Mouse (Mus musculus): Measurements from ENCODE around the gene Snrpf. TPM values are rescaled to one million over a fixed set of nuclear protein-coding genes. Genes with fewer than 3 reads are reported as not detected.

The Snrpf gene
- 1 to 10 TPM; 6.4 to 7.0 TPM for total RNA-seq (2021)
- long read RNA-seq, experiment 1, transcript Snrpf-201 (4 exons, 861 nt) = major isoform, 54 of 70 reads
- long read RNA-seq, experiment 1, partial matches to known transcripts = 15 of 70 reads
- long read RNA-seq, experiment 1, other reads (novel, unspliced or antisense) = 1 of 70 reads
- long read RNA-seq, experiment 2, transcript Snrpf-201 (4 exons, 861 nt) = major isoform, 70 of 97 reads
- long read RNA-seq, experiment 2, partial matches to known transcripts = 16 of 97 reads
- long read RNA-seq, experiment 2, other reads (novel, unspliced or antisense) = 11 of 97 reads

- intact Hi-C loops (cut with DNase I) = no loop called here
- peak; percentile 82 to 91 for DNase-seq
Measured at GRCm38 (mm10) chr10:93589281-93589848, at the start of gene Snrpf. Gene Snrpf, minus strand, starts transcription at chr10:93589706.

GRCm38 (mm10) chr10:93635941-93636340, 46.4 kb upstream of the Snrpf start:
- intact Hi-C loops (cut with DNase I) = no loop called here
- no peak for DNase-seq

DNA sequence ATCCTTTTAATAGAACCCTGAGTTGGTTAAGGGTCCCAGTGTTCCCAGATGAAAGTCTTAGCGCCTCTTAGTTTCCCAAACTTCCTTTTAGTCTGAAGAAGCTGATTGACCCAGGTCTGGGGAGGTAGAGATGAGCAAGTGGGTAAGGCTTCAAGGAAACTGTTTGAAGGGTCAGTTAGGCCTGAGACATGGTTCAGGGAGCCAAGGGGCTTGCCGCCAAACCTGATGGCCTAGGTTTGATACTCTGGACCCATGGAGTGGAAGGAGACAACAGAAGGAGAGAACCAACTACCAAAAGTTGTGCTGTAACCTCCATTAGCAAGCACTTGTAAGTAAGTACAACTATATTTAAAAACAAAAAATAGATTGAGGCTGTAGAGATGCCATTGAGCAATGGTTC, 44.5 kb upstream of the Snrpf start:
- no peak for DNase-seq
- intact Hi-C loops (cut with DNase I) = no loop called here

GRCm38 (mm10) chr10:93633563-93633962, 44.1 kb upstream of the Snrpf start:
- DNase-seq = no peak
- intact Hi-C loops (cut with DNase I) = no loop called here

GRCm38 (mm10) chr10:93632086-93632485, 42.6 kb upstream of the Snrpf start:
- intact Hi-C loops (cut with DNase I) = no loop called here
- no peak for DNase-seq

GRCm38 (mm10) chr10:93630310-93630709, 40.8 kb upstream of the Snrpf start:
- no peak for DNase-seq
- intact Hi-C loops (cut with DNase I) = no loop called here

DNA sequence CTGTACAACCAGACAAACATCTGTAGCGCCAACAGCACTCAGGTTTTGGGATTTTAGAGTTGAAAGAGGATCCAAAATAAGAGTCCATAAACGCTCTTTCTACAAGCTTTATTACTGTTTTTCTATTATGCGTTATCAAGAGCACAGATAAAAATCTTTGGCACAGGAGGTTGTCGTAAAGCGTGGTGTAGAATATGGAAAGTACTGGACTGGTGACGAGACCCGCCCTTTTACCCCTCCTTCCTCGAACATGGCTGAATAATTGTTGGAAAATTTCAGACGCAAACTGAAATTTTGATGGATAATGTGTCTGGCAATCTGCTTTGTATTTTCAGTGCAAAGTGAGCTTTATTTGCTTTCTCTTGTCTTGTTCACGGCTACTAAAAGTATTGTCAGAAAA, 34.6 kb upstream of the Snrpf start:
- intact Hi-C loops (cut with DNase I) = no loop called here
- no peak for DNase-seq

- no peak for DNase-seq
- intact Hi-C loops (cut with DNase I) = no loop called here
Measured at GRCm38 (mm10) chr10:93623725-93624124, 34.2 kb upstream of the Snrpf start.

- DNase-seq = no peak
- intact Hi-C loops (cut with DNase I) = no loop called here
Measured at GRCm38 (mm10) chr10:93620438-93621179, 31.1 kb upstream of the Snrpf start.

GRCm38 (mm10) chr10:93614850-93615249, 25.3 kb upstream of the Snrpf start:
- intact Hi-C loops (cut with DNase I) = no loop called here
- no peak for DNase-seq

DNA sequence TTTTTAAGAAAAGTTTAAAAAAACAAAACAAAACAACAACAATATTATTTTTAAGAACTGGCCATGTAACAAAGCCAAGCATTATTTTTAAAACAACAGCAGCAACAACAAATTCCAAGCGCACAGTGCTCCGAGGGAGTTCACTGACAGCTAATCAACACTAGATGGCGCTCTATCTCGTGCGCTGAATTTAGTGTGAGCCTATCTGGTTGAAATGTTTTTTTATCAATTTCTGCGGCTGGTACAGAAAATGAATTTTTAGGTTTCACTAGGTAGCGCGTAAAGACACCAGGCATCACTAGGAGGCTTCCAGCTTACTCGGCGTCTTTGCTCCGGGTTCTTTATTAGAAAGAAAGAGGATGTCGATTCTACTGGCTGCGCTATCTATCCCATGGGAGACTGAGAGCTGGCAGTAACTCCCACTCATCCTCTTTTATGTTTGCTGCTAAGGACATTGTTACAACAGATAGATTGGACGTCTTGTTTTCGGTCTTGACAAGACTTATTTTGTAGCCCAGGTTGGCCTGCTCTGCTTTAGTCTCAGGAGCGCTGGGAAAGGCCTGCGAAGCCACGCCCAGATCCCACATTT, 22.0 kb upstream of the Snrpf start:
- intact Hi-C loops (cut with DNase I) = loop anchor here (2.0 kb wide), 1 partner anchor 165 kb away; no protein-coding TSS in a partner anchor
- no peak for DNase-seq

DNA sequence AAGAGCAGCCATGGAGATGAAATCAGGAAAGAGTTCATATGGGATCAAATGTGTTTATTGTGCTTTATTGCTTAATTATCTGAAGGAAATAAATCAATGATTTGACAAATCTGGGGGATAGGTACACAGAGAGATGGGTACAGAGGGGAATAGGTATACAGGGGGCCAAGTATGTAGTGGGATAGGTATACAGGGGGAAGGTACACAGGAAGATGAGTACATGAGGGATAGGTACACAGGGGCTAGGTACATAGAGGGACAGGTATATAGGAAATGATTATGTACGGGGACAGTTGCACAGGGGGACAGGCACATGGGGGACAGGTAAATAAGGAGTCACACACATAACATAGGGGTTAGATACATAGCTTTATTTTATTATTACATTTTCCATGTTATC, 21.4 kb upstream of the Snrpf start:
- no peak for DNase-seq
- intact Hi-C loops (cut with DNase I) = loop anchor here (2.0 kb wide), 1 partner anchor 166 kb away; no protein-coding TSS in a partner anchor

DNA sequence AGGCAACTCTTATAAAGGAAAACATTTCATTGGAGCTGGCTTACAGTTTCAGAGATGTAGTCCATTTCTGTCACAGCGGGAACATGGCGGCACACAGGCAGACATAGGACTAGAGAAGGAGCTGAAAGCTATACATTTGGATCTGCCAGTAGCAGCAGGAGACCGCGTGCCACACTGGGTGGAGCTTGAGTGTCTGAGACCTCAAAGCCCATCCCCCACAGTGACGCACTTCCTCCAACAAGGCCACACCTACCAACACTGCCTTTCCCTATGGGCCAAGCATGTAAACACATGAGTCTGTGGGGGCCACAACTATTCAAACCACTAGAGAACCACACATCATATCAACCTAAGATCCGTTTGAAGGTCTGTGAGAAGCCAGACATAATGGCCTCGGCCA, 19.7 kb upstream of the Snrpf start:
- DNase-seq = no peak
- intact Hi-C loops (cut with DNase I) = no loop called here

DNA sequence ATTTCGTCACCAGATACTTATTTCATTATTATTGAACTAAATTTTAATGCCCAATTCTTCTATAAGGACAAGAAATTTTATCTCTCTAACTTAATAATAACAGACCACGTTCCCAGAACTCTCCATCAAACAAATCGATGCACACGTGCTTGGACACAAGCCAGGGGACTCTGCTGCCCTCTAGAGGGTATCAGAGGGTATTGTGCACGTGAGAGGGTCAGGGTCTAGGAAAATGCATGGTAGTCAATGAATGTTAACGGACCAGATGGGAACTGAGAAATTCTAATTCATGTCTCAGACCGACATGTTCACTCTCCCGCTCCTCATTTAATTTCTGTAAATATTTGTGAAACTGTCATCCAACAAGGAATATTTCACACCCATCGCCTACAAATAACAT, 18.5 kb upstream of the Snrpf start:
- no peak for DNase-seq
- intact Hi-C loops (cut with DNase I) = no loop called here

DNA sequence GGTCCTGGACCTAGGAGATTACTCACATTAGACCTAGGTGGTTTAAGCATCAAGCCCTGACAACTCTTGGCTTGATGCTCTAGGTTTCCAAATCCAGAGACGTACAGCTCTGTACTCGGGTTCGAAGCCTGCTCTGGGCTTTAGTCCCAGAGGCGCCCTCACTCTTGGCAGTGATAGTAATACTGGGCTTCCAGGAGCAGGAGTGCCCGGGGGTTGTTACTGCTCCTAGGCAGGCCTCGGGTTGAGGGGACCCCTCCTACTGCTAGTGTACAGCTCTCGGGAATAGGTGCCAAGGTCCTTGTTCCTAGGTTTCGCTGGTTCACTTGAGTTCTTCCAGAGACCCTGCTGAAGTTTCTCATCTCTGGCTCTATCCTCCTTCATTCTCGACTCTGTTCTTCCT, 16.8 kb upstream of the Snrpf start:
- no peak for DNase-seq
- intact Hi-C loops (cut with DNase I) = no loop called here

GRCm38 (mm10) chr10:93603256-93603655, 13.8 kb upstream of the Snrpf start:
- no peak for DNase-seq
- intact Hi-C loops (cut with DNase I) = no loop called here

- intact Hi-C loops (cut with DNase I) = no loop called here
Measured at GRCm38 (mm10) chr10:93602309-93602708, 12.8 kb upstream of the Snrpf start.

GRCm38 (mm10) chr10:93596641-93597040, 7.1 kb upstream of the Snrpf start:
- no peak for DNase-seq
- intact Hi-C loops (cut with DNase I) = no loop called here

More at GRCm38 (mm10) chr10:93602309-93602708, 12.8 kb upstream of the Snrpf start:
- no peak for DNase-seq

- intact Hi-C loops (cut with DNase I) = loop anchor here (2.0 kb wide), 1 partner anchor 217 kb away; no protein-coding TSS in a partner anchor
- DNase-seq = no peak
Measured at GRCm38 (mm10) chr10:93595831-93596230, 6.3 kb upstream of the Snrpf start.

DNA sequence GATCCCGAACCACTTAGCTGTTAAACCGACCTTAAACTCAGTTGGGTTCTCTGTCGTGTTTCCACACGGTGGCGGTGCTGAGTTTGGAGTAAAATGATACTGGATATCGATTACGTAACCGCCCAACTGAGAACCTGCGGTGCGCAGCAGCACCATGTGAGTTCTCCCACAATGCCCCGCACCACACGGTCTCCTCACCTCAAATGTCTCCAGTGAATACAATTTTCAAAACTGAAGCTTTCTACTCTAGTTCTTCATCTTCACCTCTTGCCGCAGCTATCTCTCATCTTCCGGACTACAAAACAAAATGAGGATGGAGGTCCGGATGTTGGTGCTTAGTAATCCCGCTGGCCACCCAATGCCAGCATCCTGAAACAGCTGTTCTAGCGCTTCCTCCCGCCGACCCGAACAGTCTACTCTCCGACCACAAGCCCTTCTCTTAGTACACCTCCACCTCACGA, 4.5 kb upstream of the Snrpf start:
- peak; percentile 80 to 81 for DNase-seq
- intact Hi-C loops (cut with DNase I) = loop anchor here (2.0 kb wide), 1 partner anchor 219 kb away; no protein-coding TSS in a partner anchor

GRCm38 (mm10) chr10:93592456-93592855, 3.0 kb upstream of the Snrpf start:
- intact Hi-C loops (cut with DNase I) = no loop called here
- DNase-seq = no peak
